Mouse (Mus musculus): ENCODE measurements at regions not wholly inside any gene's neighbourhood (a gene's known extent, or its start where the extent isn't known, plus 50 kb on each side); places are given as distances from the start of the nearest gene placed in this dataset.

DNA sequence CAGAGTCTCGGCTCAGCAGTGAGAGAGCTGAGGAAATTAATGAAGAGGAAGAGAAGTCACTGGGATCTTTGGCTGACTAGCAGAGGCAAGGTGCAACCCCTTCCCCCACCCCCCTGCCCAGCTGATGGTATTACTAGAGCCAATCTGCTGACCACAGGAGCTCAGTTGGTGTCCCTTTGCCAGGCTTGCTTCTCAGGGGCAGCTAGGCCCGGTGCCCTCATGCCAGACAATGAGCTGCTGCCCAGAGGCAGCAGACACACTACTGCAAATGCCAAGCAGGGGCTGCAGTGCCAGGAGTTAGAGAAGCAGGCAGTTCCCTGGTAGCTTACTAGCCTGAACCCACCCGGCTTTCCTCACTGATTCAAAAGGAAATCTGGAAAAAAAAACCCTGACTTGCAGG is 59.1 kb upstream of the St8sia2 start:
- Histone ChIP-seq H3K27ac (ENCODE audit: low read depth, low read length) (no peak overlapping the region), H3K4me2 (ENCODE audit: low read depth) (no peak overlapping the region), H3K9ac (ENCODE audit: low read length) (no peak overlapping the region), H3K36me3 (ENCODE audit: control insufficient read depth, insufficient read depth, low read length) (no peaks in the 10 kb centered on the region), H3K4me3 (ENCODE audit: low read depth, low read length) (no peak overlapping the region), H3K4me1 (ENCODE audit: control insufficient read depth, insufficient read depth, low read length) (no peaks in the 10 kb centered on the region), H3K9me3 (ENCODE audit: control insufficient read depth, low read length) (no peaks in the 10 kb centered on the region), H3K27me3 (ENCODE audit: control insufficient read depth, insufficient read depth, low read length) (no peaks in the 10 kb centered on the region)
- DNase-seq (ENCODE audit: low spot score) = no peak
- no peak for ATAC-seq (ENCODE audit: insufficient read depth, low FRiP score, low TSS enrichment)
- WGBS = 60% methylated on average over 3 of the region's 3 CpGs

DNA sequence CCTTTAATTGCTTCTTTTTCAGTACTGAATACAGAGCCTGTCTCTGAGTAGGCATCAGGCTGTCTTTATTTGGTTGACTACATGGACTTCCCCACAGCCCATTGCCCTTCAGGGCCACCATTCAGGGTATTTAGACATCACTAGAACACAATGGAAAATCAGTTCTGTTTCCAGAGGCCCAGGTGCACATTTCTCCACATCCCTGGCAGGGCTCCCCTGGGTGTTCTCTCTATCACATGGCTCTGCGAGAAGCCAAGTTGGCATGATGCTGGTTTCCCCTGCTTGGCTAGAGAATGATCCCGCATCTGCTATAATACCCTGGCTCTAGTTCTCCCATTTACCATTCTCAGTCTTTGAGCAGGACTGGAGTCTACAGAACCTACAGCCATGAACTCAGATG is 57.3 kb upstream of the St8sia2 start:
- no peaks in the 10 kb centered on the region for H3K4me1 ChIP-seq (ENCODE audit: control insufficient read depth, insufficient read depth, low read length)
- no peaks in the 10 kb centered on the region for H3K36me3 ChIP-seq (ENCODE audit: control insufficient read depth, insufficient read depth, low read length)
- H3K4me2 ChIP-seq (ENCODE audit: low read depth) = no peak overlapping the region
- ATAC-seq (ENCODE audit: insufficient read depth, low FRiP score, low TSS enrichment) (no peak), DNase-seq (ENCODE audit: low spot score) (no peak)
- WGBS = 94% methylated on average over 2 of the region's 2 CpGs
- no peak overlapping the region for H3K4me3 ChIP-seq (ENCODE audit: low read depth, low read length)
- H3K27me3 ChIP-seq (ENCODE audit: control insufficient read depth, insufficient read depth, low read length) = no peaks in the 10 kb centered on the region
- H3K9ac ChIP-seq (ENCODE audit: low read length) = no peak overlapping the region
- H3K9me3 ChIP-seq (ENCODE audit: control insufficient read depth, low read length) = no peaks in the 10 kb centered on the region
- no peak overlapping the region for H3K27ac ChIP-seq (ENCODE audit: low read depth, low read length)

DNA sequence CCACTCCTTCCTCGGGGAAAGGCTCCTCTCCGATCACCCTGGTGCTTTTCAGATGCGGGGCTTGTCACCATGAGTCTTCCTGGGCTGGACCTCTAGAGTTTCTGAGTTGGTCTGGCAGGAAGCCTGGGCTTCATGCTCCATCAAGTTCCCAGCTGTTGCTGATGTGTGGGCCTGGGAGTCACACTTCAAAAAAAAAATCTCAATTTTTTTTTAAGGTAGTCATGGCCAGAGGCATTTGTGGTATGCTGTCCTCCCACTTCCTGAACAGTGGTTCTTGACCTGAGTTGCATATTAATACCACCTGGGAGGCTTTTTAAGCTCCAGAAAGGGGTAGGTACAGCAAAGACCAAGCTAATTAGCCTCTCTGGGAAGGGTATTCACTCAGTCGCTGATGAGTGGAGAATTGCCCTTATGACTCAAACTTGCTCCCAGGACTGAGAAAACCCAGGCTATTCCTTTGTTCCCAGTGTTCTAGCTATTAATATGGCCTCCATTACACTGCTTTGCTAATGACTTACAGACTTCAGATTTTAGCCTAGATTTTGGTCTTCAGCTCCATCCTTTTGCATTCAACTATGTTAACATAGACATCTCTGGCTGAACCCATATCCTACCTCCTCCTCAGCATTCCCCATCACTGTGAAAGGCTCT is 52.1 kb upstream of the St8sia2 start:
- no peaks in the 10 kb centered on the region for H3K4me1 ChIP-seq (ENCODE audit: control insufficient read depth, insufficient read depth, low read length)
- H3K4me2 ChIP-seq (ENCODE audit: low read depth) = no peak overlapping the region
- H3K27ac ChIP-seq (ENCODE audit: low read depth, low read length) = no peak overlapping the region
- no peak overlapping the region for H3K4me3 ChIP-seq (ENCODE audit: low read depth, low read length)
- no peaks in the 10 kb centered on the region for H3K36me3 ChIP-seq (ENCODE audit: control insufficient read depth, insufficient read depth, low read length)
- H3K27me3 ChIP-seq (ENCODE audit: control insufficient read depth, insufficient read depth, low read length) = no peaks in the 10 kb centered on the region
- no peak overlapping the region for H3K9ac ChIP-seq (ENCODE audit: low read length)
- DNase-seq (ENCODE audit: low spot score) = no peak
- no peaks in the 10 kb centered on the region for H3K9me3 ChIP-seq (ENCODE audit: control insufficient read depth, low read length)
- 57% methylated on average over 4 of the region's 4 CpGs for WGBS
- ATAC-seq (ENCODE audit: insufficient read depth, low FRiP score, low TSS enrichment) = no peak
